Mouse (Mus musculus): ENCODE results near the gene Plekha7. TPM values are rescaled to one million over a fixed set of nuclear protein-coding genes. Genes with fewer than 3 reads are reported as not detected.
"Not testable (repeated sequence)": the region's sequence is repeated elsewhere in the genome, so short reads cannot be mapped to it uniquely, and the experiment has no call there.

The Plekha7 gene
- polyA plus RNA-seq, 1 experiment: 4.8 TPM

GRCm38 (mm10) chr7:116093466-116093850, 214.7 kb downstream of the Plekha7 start:
- Histone ChIP-seq H3K4me3 (replicated peaks; ENCODE audit: control insufficient read depth, low read depth, low read length) (peak overlapping the region; percentile 74), H3K27ac (ENCODE audit: control insufficient read depth, insufficient read depth, low read depth, low read length, poor library complexity) (peak overlapping the region; percentile 68), H3K4me1 (ENCODE audit: control insufficient read depth, insufficient read depth, low read length) (no peaks in the 10 kb centered on the region; the same call in 1 of the 2 replicates)
- 0% methylated on average over 19 of the region's 19 CpGs for WGBS
- no peak for TF ChIP-seq POLR2A (IDR thresholded peaks at IDR 0.05; ENCODE audit: borderline replicate concordance, control insufficient read depth, low read depth, low read length)
- TF ChIP-seq CTCF (IDR thresholded peaks at IDR 0.05; ENCODE audit: control insufficient read depth, insufficient read depth, low read length): no peak

GRCm38 (mm10) chr7:116092710-116093465, 215.3 kb downstream of the Plekha7 start:
- under 1% methylated on average over 38 of the region's 38 CpGs for WGBS
- Histone ChIP-seq H3K4me1 (ENCODE audit: control insufficient read depth, insufficient read depth, low read length) (no peaks in the 10 kb centered on the region; the same call in 1 of the 2 replicates), H3K27ac (ENCODE audit: control insufficient read depth, insufficient read depth, low read depth, low read length, poor library complexity) (peak overlapping the region; percentile 68), H3K4me3 (replicated peaks; ENCODE audit: control insufficient read depth, low read depth, low read length) (peak overlapping the region; percentile 74)
- TF ChIP-seq POLR2A (IDR thresholded peaks at IDR 0.05; ENCODE audit: borderline replicate concordance, control insufficient read depth, low read depth, low read length): peak; percentile 79
- TF ChIP-seq CTCF (IDR thresholded peaks at IDR 0.05; ENCODE audit: control insufficient read depth, insufficient read depth, low read length): peak; percentile 19; the same call in 1 of the 2 replicates

DNA sequence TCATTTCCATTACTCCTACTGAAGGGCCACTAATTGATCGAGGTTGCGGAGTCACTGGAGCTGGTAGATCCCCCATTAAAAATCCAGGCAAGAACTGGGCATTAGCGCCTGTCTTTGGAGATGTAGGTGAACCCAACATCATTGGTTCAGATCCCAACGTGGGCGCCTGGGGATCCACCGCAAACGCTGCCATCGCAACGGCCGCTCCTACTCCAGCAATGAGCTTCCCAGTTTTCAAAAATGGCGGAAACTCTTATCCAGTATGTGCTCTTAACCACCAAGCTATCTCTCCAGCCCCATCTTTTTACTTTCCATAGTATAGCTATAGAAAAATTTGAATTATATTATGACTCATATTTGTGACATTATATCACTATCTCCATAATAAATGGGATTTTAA, 223.8 kb downstream of the Plekha7 start, which contains the start of gene Gm4353:
Gene Gm4353 (minus strand): TSS at position 270 of the 400 bp plus-strand sequence.
- H3K4me3 ChIP-seq (replicated peaks; ENCODE audit: control insufficient read depth, low read depth, low read length); H3K27ac ChIP-seq (ENCODE audit: control insufficient read depth, insufficient read depth, low read depth, low read length, poor library complexity); H3K4me1 ChIP-seq (ENCODE audit: control insufficient read depth, insufficient read depth, low read length): not testable (repeated sequence)
- WGBS: 92% methylated on average over 11 of the region's 11 CpGs

Other genes with a start within 250 kb of the Plekha7 start
- not detected in 2 replicates for gene Gm4353, start 223.7 kb downstream of the Plekha7 start, polyA plus RNA-seq (2011; ENCODE audit: insufficient read depth, insufficient read length, low replicate concordance, missing spikeins)
- 90.8 and 446 TPM in 2 replicates for gene Rps13, start 25.8 kb upstream of the Plekha7 start, polyA plus RNA-seq (2011; ENCODE audit: insufficient read depth, insufficient read length, low replicate concordance, missing spikeins)
- gene Pik3c2a, start 135.1 kb upstream of the Plekha7 start, polyA plus RNA-seq (2011; ENCODE audit: insufficient read depth, insufficient read length, low replicate concordance, missing spikeins): 0.79 and 3.9 TPM in 2 replicates
- 6.5 and 23.0 TPM in 2 replicates for gene Nucb2, start 196.0 kb upstream of the Plekha7 start, polyA plus RNA-seq (2011; ENCODE audit: insufficient read depth, insufficient read length, low replicate concordance, missing spikeins)

Data from bone marrow, adult 2 months (tissue).